Mouse (Mus musculus) fat pad, adult 2 months (tissue): Measurements from ENCODE around the gene Dhx35.

Experiments used
- DNase-seq: peaks from one replicate; pipeline ENCODE4 v3.0.0-alpha.2; 2011; ENCODE audit warnings: low read depth, low spot score; ENCODE audit errors: extremely low read depth

Dhx35 gene

GRCm38 (mm10) chr2:158800788-158801187, 6.2 kb downstream of the Dhx35 start:
- no peak for DNase-seq

- DNase-seq: no peak
Measured at GRCm38 (mm10) chr2:158803575-158803974, 9.0 kb downstream of the Dhx35 start.

- DNase-seq: no peak
Measured at GRCm38 (mm10) chr2:158815686-158816085, 21.1 kb downstream of the Dhx35 start.

DNA sequence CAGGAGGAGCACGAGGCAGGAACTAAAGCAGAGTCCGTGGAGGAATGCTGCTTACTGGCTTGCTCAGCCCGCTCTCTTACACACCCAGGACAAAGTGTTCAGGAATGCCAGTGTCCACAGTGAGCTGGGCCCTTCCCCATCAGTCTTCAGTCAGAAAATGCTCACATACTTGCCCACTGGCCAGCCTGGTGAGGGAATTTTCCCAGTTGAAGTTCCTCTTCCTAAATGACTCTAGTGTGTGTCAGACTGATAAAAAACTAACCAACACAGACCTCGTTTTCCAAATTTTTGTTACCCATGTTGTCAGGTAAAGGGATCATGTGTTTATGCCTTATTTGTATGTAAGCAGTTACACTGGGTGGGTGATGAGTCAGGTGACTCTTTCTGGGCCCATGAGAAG, 21.6 kb downstream of the Dhx35 start:
- no peak for DNase-seq

DNA sequence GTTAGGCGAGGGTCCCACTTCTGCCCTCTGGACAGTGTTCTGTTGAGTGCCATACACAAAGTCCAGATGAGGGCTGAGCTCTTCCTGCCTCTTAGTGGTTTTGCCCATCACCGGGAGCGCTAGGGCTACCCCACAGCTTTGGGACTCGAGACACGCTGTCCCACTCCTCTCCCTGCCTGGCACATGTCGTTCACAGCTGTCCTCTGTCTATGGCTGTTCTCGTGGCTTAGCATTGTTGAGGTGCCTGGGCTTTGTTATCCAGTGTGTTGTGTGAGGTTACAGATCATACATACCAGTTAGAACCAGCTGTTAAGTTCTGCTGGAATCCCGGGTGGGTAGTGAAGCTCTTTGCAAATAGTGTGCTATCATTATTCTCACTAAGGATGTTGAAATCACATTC, 23.1 kb downstream of the Dhx35 start:
- DNase-seq: no peak

- DNase-seq: no peak
Measured at GRCm38 (mm10) chr2:158828124-158828523, 33.5 kb downstream of the Dhx35 start.

DNA sequence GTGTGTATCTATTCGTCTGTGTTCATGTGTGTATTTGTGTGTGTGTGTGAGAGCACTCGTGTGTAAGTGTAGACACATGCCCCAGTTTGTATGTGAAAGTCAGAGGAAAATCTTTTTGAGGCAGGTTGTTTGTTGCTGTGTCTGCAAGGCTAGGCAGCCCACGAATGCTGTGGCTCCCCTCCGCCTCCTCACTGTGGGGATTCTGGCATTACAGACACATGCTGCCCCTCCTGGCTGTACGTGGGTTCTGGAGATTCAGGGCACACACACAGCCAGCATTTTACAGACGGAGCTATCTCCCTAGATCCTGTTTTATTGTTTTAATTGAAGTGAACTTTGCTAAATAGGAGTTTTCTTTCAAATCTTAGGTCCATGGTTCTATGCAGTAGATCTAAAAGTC, 35.1 kb downstream of the Dhx35 start:
- no peak for DNase-seq

- DNase-seq: no peak
Measured at GRCm38 (mm10) chr2:158833221-158833620, 38.6 kb downstream of the Dhx35 start.

GRCm38 (mm10) chr2:158833645-158834044, 39.0 kb downstream of the Dhx35 start:
- no peak for DNase-seq

GRCm38 (mm10) chr2:158843287-158843686, 48.7 kb downstream of the Dhx35 start:
- no peak for DNase-seq

- DNase-seq: no peak
Measured at GRCm38 (mm10) chr2:158845031-158845430, 50.4 kb downstream of the Dhx35 start.

GRCm38 (mm10) chr2:158846208-158846607, 51.6 kb downstream of the Dhx35 start:
- DNase-seq: no peak

- no peak for DNase-seq
Measured at GRCm38 (mm10) chr2:158847991-158848390, 53.4 kb downstream of the Dhx35 start.

DNA sequence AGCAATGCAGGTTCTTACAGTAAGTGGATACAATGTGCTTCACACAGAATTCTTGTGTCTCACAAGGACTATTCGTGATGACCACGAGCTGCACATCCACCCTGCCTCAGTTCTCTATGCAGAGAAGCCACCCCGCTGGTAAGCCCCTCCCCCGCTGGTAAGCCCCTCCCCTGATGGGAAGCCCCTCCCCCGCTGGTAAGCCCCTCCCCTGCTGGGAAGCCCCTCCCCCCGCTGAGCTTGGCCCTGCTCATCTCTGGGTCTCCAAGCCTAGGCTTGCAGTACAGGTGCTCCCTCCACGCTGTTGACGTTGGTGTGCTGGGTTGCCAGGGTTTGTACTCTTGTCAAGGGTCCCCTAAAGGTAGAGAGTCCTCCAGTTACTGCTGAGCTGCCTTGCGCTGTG, 54.8 kb downstream of the Dhx35 start:
- DNase-seq: no peak

DNA sequence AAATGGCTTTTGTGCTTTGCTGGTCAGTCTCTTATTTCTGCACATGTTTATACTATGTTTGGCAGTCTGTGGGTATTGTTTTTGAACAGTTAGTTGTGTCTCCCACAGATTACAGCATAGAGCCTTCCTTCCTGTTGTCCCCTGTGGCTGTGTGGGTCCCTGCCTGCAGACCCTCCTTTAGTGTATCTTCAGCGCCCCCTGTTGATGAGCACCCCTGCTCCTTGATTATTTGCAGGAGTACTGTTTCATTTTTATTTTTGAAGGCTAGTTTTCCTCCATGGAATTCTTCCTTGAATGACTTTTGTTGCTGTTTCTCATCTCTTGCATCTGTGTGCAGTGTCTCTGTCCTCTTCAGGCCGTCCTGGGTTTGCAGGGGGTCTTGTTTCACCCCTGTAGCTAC, 58.0 kb downstream of the Dhx35 start:
- no peak for DNase-seq

DNA sequence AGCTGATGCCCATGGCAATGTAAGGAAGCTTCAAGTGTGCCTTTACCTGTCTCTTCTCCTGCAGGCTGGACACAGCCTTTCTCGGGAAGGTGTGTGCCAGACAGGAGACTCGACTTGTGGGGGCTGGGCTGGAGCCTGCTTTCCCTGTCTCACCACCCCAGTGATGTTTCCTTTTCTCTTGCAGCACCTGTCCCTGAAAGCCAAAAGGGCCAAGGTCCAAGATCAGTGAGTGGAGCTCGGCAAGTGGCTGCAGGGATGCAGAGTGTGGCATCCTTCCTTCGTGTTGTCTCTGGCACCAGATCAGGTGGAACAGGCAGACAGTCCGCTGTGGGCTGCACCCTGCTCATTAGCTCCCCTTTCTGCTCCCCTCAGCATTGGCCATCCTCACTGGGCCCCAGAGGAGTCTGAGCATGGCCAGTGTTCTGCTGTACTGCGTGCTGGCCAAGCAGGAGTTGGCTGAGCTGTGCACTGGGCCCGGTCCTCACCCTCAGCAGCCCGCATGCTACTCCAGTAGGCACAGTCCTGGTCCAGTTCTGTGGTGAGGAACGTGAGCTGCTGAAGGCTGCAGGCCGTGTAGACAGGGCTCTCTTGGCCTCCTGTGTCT, 62.4 kb downstream of the Dhx35 start:
- no peak for DNase-seq

DNA sequence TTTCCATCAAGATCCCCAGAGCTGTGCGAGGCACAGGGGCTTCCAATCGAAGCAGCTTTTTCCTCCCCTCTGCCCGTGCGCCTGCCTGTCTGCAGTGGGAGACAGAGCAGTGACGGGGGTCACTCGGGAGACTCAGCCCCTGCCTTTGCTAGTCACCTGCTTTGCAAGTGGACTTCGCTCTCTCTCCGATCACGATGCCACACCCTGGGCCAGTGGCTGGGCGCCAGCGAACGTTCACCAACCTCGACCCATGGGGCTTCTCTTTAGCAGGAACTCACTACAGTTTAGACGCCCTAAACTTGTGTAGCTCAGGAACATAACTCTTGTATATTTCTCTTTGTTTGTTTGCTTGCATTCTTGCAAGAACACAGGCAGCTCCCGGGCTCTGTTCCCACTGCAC, 63.0 kb downstream of the Dhx35 start:
- DNase-seq: no peak

DNA sequence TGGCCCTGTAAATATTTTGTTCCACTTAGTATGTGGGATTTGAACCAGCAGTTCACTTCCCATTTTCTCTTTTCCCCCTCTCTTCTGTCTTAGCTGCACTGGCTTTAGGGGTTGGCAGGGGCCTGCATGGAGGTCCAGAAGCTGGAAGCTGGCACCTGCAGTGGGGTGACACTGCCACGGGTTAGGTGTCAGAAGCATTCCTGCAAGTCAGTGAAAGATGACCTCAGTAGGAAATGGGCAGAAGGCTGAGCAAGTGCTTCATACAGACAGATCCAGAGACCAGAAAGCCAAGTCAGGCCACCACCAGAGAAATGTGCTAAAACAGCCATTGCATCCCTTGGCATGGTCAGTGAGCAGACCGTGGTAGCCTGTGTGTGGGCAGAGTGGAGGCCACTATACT, 66.5 kb downstream of the Dhx35 start:
- DNase-seq: no peak

- DNase-seq: no peak
Measured at GRCm38 (mm10) chr2:158863341-158864125, 68.9 kb downstream of the Dhx35 start.

DNA sequence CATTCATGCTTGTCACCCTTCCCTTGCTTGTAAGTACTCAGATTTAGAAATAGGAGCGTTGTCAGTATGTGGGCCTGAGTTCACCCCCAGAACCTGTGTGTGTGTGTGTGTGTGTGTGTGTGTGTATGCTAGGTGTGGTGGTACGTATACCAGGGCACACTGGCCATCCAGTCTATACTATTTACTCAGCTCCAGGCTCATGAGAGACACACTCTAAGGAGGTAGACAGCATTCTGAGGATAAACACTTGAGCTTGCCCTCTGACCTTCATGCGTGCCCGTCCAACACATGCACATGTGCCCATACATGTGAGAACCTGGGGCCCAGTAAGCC, 69.5 kb downstream of the Dhx35 start:
- no peak for DNase-seq

- DNase-seq: no peak
Measured at GRCm38 (mm10) chr2:158865358-158865757, 70.8 kb downstream of the Dhx35 start.

GRCm38 (mm10) chr2:158886571-158886970, 92.0 kb downstream of the Dhx35 start:
- DNase-seq: no peak

DNA sequence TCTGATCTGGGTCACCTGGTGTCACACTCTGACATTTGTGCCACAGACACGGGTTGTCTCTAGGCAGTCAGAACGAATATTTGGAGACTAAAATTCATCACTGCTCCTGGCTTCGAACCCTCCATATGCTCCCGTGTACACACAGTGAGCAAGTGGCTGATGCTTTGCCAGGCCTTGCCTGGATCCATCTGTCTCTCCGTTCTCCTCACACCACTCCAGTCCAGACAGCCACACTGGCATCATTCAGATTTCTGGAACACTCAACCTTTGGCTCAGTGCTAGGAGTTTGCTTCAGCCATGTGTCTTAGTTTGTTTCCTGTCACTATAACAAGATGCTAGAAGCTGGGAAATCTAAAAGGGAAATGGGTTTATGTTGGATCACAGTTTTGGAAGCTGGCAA, 93.9 kb downstream of the Dhx35 start:
- no peak for DNase-seq
